Mouse (Mus musculus) heart, postnatal 10 days (tissue): ENCODE results near the gene Lrrtm4. TPM values are rescaled to one million over a fixed set of nuclear protein-coding genes. Genes with fewer than 3 reads are reported as not detected.

Experiments used
- DNase-seq, 2 experiments: peaks; one replicate each; pipeline ENCODE4 v3.0.0; 2021
- intact Hi-C: fragments of 180-260 bp; cut with DNase I; formaldehyde crosslinking; loops from one replicate; pipeline ENCODE4 v1.15.1; 2025
- total RNA-seq, 2 experiments: library from RNA; stranded (reverse); gene quantifications; 2 replicates each; pipeline ENCODE4 v1.2.3; 2021

Lrrtm4 gene
- total RNA-seq, 2 experiments from 2014 or later: 0.43 TPM; not detected in 1

DNA sequence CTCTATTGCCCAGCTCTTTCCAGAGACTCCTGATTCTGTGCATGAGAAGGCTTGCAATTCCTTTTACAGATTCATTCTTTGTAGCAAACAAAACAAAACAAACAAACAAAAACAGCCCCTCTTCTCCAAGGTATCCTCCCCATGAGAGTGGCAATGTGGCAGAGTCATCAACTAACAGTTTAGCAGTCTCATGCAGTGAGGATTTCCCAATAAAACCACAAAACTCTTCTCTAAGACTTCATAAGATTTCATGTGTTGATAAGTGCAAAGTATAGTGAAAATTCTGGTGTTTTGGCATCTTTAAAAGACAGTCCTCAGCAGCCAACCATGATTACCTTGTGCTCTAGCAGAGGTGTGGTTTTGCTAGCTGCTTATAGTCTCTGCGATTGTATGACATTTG is 284.9 kb downstream of the Lrrtm4 start:
- intact Hi-C loops: no loop called here

DNA sequence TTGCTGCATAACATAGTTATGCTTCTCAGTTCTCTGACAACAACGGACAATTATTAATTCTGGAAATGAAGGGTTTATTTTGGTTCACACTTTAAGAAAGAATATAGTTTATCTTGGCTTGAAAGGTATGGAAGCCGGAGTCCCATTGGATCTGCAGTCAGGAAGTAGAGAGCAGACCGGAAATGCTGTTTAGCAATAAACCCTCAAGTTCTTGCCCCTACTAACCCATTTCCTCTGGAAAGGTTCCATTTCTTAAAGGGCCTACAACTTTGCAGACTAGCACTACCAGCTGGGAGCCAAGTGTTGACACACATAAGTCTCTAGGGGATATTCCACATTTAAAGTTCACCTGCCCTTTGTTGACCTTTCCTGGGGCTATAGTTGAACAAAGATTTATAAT is 309.7 kb downstream of the Lrrtm4 start:
- intact Hi-C loops: no loop called here
- DNase-seq: no peak

More for the DNA sequence above, 284.9 kb downstream of the Lrrtm4 start:
- DNase-seq: no peak

DNA sequence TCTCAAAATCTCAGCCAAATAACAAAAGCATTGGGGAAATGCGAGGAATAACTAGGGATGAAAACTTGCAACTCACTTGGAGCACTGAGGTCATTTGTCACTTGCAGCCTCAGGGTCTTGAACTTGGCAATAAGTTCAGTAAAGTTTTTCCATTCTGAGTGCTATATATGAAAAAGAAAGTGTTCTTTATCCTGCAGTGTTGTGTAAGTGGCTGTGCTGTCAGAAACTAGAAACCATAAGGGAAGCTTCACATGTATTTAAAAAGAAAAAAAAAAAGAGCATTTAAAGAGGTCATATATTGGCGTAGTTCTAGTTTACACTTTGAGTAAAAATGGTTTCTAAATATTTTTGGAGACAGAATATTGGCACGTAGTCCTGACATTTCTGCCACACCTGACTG is 313.1 kb downstream of the Lrrtm4 start:
- intact Hi-C loops: no loop called here

DNA sequence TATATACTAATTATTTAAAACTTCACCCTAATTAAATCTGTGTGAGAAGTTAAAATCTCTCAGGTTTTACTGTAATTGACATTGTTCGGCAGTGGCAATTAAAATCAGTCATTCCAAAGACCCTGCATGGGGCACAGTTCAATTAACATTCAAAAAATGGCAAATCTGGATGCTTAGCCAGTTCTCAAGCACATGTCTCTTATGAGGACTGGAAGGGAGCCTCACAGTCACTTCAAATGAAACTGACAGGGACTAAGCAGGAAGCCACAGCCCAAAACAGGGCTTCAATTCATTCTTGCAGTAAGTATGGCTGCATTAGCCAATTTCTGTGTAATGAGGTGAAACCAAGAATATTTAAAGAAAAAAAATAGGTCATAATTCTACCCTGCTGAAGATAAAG is 333.6 kb downstream of the Lrrtm4 start:
- no peak for DNase-seq
- intact Hi-C loops: no loop called here

More for the DNA sequence above, 313.1 kb downstream of the Lrrtm4 start:
- DNase-seq: no peak

DNA sequence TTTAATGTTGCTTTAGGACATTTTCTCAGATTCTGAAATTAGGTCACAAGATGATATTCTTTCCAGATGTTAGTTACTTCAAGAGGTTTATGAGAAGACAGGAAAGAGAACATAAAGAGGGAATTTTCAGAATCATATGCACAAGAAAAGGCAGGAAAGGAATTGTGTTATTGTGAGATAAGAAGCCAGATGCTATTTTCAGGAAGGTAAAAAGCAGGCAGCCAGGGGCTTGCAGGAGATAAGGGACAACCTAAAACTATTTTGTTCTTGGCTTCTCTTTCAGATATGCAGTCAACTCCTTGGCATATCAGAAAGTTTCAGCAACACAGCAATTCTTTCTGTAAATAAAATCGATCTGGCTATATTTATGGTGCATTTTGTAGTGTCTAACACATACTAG is 338.4 kb downstream of the Lrrtm4 start:
- intact Hi-C loops: no loop called here

DNA sequence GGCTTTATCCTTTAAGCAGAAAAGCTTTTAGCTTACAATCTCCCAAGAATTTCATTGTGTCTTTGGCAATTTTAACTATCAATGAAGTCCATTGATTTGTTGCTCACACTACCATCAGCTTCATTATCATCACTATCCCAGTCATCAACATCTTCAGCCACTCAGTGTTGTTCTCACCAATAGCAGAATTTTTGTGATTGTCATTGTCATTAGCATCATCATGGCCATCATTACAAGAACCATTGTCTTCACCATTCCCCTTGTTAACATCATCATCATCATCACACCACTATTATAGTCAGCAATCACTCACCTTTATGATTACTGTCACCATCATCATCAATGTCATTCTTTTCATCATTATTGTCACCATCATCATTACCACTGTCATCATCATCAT is 344.9 kb downstream of the Lrrtm4 start:
- DNase-seq: no peak
- intact Hi-C loops: no loop called here

More for the DNA sequence above, 338.4 kb downstream of the Lrrtm4 start:
- DNase-seq: no peak

DNA sequence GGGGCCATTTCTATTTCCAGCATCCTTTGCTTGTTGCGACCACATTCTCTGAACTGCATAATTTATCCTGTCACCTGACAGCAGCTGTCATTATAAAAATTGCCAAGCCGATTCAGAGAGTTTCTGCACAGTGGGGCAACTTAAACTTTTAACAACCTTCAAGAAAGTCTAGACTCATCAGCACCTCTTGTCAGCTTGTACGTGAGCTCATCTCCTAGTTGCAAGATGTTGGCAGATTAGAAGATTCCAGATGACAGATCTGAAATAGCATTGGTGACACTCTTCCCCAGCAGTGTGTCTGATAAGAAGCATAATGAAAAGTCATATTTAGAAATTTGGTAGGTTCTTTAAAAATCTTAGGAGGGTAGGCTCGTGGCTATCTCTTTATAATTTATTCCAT is 347.9 kb downstream of the Lrrtm4 start:
- no peak for DNase-seq
- intact Hi-C loops: no loop called here

DNA sequence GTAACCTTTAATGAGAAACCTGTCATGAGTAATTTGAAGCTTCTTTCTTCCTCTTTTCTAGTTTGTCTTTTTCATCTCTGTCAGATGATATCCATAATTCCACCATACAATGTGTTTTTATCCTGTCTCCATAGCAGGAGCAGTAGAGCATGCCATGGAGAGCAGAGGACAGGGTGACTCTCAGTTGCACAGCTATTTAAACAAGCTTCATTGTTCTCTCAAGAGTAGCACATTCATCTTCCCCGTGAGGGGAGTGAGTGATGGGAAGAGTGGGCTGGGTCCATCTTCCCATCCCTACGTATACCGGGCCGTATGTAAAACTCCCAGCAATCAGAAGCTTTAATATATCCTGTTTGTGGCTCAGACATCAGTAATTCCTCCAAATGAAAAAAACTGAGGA is 370.9 kb downstream of the Lrrtm4 start:
- intact Hi-C loops: no loop called here
- DNase-seq: no peak

DNA sequence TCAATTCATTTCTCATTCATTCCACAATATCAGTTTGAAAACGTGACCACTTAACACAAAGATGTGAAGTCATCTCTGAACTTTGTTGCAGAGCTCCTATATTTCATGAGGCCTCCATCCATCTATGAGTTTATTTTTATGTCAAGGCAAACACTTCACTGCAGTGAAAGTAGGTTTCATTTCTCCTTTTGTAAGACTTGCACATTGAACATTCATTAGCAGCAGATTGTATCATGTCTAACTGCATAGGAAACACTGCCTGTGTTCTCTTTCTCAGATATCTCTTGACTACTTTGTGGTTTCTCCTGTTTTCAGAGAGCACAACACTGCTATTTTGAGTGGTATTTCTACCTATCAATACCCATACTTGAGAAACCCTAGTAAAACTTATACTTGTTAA is 388.1 kb downstream of the Lrrtm4 start:
- intact Hi-C loops: no loop called here
- DNase-seq: no peak

DNA sequence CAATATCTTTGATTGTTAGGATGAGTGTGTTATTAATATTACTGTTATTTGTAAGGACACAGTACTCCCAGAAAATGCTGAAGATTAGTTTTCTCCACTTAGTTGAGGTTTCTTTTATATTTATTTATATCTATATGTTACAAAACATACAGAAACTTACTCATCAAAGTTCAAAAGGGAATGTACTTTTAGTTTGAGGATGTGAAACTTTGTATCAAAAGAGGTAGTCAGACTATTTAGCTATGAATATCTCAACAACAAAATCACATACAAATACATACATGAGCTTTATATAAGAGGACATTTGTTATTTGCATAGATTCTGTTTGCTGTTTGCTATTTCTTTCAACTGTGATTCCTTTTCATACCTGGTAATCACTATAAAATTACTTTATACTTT is 421.5 kb downstream of the Lrrtm4 start:
- intact Hi-C loops: no loop called here

DNA sequence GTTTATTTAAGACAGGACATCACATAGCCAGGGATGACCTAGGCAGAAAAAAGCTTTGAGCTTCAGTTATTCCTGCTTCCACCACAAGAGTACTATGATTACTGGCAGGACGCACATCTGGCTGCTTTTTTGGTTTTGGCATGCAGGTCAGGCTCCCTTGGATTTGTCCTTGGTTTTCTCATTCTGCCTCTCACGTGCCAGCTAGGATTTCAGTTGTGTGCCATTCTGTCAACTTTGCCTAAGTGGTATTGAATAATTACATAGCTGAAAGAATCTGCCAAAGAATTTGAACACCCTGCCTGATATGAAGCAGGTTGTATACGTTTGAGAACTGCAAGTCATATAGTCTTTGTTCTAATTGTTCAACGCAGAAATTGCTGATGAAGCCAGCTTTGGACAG is 451.9 kb downstream of the Lrrtm4 start:
- intact Hi-C loops: no loop called here

More for the DNA sequence above, 421.5 kb downstream of the Lrrtm4 start:
- no peak for DNase-seq

DNA sequence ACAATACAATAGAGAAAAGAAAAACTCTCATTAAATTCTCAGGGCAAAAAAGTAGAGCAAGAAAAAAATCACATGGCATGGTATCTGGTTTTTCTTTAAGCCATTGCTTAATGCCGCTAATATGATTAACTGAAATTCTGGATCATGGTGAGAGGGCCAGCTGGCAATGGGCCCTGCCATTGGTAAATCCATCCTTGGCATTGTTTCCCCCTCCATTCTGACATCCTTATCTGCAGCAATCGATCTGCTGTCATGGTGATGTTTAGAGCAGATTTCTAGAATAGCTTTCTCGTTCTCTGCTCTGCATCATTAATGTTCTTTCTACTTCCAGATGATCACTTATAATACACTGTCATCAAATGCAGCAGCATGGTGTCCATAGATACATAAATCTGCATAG is 457.5 kb downstream of the Lrrtm4 start:
- DNase-seq: no peak
- intact Hi-C loops: no loop called here

More for the DNA sequence above, 451.9 kb downstream of the Lrrtm4 start:
- no peak for DNase-seq

DNA sequence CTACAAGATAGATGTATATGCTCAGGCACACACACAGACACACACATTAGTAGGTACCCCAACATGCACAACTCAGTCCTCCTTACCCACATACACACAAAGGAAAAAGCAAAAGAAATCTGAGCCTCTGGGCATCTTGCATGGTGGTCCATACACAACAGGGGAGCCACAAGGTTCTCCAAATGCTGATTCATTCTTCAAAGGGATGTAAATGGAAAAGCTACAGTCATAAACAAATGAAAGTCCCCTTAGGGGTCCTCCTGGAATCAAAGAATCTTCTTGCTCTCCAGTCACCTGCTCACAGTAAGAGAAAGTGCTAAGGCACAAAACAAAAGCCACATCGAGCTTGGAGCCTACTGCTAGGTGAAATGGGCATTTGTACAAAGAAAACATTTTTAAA is 526.3 kb downstream of the Lrrtm4 start:
- intact Hi-C loops: no loop called here
- DNase-seq: no peak

DNA sequence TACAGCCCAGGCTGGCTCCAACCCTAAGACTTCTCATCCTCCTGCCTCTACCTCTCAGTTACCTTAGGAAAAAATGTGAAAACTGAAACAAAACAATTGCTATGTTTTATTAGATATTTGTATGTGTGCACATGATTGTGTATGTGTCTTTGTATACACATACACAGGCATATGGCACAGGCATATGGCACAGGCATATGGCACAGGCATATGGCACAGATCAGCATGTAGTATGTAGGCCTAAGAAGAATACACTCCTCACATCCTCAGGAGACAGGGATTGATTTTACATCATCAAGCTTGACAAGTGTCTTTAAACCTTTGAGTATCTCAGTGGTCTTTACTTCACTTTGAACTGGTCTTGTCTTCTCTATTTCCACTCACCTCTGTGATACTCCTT is 531.2 kb downstream of the Lrrtm4 start:
- DNase-seq: no peak
- intact Hi-C loops: no loop called here

DNA sequence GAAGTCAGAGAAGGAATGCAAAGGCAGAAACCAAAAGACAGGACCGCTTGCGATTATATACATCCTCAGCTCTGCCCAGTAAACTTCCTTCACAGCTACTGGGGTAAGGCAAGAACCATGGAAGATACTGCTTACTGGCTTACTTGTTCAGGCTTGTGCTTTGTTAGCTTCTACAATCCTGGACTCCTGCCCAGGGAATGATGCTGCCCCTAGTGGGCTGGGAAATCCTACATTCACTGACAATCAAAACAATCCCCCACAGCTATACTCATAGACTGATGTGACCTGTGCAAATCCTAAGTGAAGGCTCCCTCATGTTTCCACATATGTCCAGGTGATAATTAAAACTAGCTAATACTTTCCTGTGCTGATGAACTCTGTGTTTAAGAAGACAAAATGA is 534.7 kb downstream of the Lrrtm4 start:
- no peak for DNase-seq
- intact Hi-C loops: no loop called here

DNA sequence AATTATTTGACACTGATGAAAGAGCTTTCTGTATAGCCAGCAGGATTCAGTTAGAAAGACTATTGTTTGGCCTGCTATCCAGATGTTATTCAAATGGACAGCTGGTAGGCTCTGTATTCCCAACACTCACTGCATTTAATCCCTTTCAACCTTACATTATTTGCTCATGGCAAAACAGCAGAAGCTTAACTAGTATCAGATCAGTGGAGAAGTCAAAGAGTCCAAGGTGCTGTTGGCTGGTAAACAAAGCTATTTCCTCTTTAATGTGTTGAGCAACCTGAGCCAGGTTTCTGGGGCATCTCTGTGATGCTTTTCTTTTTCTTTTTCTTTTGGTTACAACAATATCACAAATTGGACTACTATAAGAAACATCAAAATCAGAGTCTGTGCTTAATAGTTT is 536.3 kb downstream of the Lrrtm4 start:
- DNase-seq: no peak

DNA sequence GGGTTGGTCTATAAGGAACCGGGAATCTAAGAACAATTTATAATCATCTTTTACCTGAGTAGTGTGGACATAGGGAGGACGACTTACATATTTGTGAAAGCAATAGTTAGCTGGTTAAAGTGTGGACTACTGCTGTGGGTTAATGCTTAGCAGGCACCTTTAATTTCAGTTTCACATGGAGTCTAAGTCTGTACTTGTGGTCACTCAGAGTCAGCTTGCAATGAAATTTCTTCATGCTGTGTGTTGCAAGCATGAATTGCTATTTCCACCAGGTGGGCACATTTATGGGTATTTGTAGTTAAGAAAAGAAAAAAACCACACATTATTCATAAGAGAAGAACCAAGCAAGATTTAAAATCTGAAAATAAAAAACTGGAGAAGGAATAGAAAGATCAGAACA is 558.5 kb downstream of the Lrrtm4 start:
- intact Hi-C loops: no loop called here
- no peak for DNase-seq

More for the DNA sequence above, 536.3 kb downstream of the Lrrtm4 start:
- intact Hi-C loops: no loop called here

DNA sequence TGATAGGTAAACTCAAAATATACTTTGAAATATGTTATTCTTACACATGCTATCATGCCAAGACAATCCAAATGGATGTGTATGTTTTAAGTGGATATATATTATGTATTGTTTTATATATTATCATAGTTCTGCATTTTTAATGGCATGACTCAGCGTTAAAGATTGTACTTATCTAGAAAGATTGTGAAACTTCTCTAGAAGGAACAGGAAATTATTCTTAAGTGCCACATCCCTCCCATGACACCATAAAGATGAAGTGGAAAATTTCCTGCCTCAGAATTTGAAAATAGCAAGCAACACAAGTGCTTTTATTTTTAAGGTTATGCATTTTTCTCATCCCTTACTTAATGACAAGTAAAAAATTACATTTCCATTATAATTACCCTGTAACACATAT is 563.5 kb downstream of the Lrrtm4 start:
- DNase-seq: no peak
- intact Hi-C loops: no loop called here

DNA sequence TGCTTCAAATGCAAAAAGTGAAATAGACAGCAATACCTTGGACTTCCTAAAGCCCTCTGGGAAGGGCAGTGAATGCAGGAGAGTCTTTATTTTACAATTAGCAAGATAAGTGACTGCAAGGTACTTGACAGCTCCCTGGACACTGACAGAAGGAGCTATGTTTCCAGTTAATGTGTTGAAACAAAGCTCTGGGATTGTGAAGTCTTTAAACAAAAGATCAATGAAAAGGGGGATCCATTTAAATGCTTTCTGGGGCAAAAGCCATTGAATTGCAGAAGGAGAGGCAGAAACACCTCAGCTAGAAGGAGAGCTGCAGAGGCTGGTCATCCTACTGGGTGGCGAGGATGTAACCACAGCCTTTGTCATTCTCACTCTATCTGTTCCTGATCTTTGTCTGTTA is 571.1 kb downstream of the Lrrtm4 start:
- intact Hi-C loops: no loop called here
- DNase-seq: no peak

DNA sequence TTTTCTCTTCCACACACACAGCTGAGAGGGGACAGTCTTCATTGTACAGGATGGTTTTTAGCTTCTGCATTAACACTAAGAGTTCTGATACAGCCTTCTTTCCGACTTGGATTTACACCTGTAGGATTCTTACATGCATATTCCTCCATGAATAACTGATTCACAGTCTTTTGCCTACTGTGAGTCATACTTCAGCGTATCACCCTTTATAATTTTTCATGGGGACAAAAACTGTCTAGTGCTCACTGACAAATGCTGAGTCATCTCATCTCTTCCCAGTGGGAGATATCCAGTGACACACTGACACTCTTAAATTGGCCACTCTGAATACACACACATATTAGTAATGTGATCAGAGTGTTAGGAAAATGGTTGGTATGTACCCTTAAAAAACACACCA is 600.8 kb downstream of the Lrrtm4 start:
- no peak for DNase-seq

DNA sequence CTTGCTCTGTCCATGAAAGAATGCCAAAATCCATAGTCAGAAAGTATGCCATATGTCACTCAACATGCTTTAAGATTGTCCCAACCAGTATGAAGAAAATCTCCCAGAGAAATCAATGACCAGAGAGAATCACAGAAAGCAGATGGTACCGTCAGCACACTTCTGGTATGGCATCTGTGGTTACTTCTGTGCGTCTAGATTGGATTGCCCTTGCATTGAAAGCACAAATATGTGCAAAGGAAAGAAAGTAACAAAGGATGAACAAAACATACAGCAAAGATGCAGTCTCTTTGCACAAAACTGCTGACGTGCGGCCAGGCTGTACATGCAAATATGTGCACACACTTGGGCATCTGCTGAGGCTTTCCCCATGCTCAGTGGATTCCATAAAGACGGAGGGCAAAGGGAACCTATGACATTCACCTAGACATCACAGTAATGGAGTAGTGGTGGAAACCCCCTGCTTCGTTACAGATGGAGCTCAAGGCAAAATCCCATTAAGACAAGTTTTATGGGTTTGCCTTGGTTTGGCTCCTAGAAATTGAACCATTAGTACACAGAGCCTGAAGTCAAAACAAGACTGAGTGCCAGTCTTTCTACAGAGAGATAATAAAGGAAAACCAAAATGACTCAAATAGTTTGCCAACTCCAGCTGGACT is 604.1 kb downstream of the Lrrtm4 start:
- intact Hi-C loops: no loop called here
- no peak for DNase-seq

More for the DNA sequence above, 600.8 kb downstream of the Lrrtm4 start:
- intact Hi-C loops: no loop called here

DNA sequence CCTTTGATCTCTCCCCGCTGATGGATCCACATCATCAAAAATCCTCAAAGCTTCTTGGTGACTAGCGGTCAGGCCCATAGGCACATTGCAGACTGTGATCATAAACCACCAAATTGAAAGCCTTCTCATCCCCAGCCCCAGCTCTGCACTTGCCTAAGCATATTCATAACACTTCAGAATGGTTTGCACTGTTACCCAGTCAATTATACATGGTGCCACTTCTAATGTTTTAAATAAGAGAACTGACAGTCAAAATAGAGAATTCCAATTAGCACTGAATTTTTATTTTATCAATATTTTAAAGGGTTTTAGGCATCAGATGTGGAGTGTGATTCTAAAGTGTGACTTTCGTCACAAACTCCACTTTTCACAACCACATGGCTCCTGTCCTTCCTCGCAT is 606.8 kb downstream of the Lrrtm4 start:
- no peak for DNase-seq
- intact Hi-C loops: no loop called here

DNA sequence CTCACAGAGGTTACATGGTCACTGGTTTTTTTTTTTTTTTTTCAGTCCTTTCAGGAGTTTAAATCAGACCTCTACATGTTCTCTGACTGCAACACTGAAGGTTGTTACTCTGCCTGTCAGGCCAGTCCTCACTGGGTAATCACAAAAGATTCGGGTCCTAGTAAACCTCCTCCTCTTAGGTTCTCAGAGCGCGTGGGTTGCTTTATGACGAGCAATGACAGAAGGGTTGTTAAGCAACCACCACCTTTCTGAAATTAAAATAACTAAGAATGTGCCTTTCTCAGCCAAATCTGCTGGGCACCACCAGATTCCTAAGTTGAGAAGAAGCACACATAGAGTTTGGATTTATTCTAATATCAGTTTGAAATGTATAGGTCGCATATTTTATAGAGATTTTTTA is 644.1 kb downstream of the Lrrtm4 start:
- DNase-seq: no peak
- intact Hi-C loops: no loop called here
